Mouse (Mus musculus) CH12.LX (cell line): ENCODE data around the gene Pet100. TPM values are rescaled to one million over a fixed set of nuclear protein-coding genes. Genes with fewer than 3 reads are reported as not detected.

ENCODE experiments used
- DNase-seq: peaks from one replicate; pipeline ENCODE4 v3.0.0-alpha.2; 2013; ENCODE audit errors: extremely low read depth
- H3K27ac ChIP-seq: 2 replicates; pipeline ENCODE4 v1.5.1; 2012; ENCODE audit warnings: low read depth, mild to moderate bottlenecking, control low read depth, moderate library complexity; ENCODE audit not compliant: insufficient read depth
- H3K27me3 ChIP-seq: replicated peaks from 2 replicates; pipeline ENCODE3; 2012; ENCODE audit warnings: inconsistent platforms
- H3K36me3 ChIP-seq, 2 experiments: replicated peaks in 1 of 2; 2 replicates each; pipeline versions ENCODE3 to v1.6.1; 2012; ENCODE audit warnings: inconsistent platforms in 1 of 2, low read length in 1 of 2, mild to moderate bottlenecking in 1 of 2, mixed read lengths in 1 of 2, moderate library complexity in 1 of 2; ENCODE audit not compliant: control insufficient read depth in 1 of 2, insufficient read depth in 1 of 2
- H3K4me1 ChIP-seq, 2 experiments: 2 replicates each; pipeline ENCODE4 v1.6.1; 2012; ENCODE audit warnings: inconsistent platforms in 1 of 2, moderate library complexity in 1 of 2; ENCODE audit not compliant: insufficient read depth in 2 of 2, control insufficient read depth in 1 of 2
- H3K4me2 ChIP-seq: 2 replicates; pipeline ENCODE4 v1.6.1; 2012; ENCODE audit warnings: low read depth, mild to moderate bottlenecking, control low read depth; ENCODE audit not compliant: poor library complexity, insufficient read depth, severe bottlenecking
- H3K4me3 ChIP-seq, 3 experiments: fragments of 150-350 bp in 1 of 3; sonication (generic) in 1 of 3; replicated peaks in 1 of 3; 2 replicates each; pipeline versions ENCODE3 to v1.5.1; 2011 to 2012; ENCODE audit warnings: low read depth in 2 of 3, low read length in 2 of 3, mild to moderate bottlenecking in 2 of 3, moderate library complexity in 2 of 3, control low read depth in 1 of 3, improper control_type of control experiment in 1 of 3, inconsistent platforms in 1 of 3, mixed read lengths in 1 of 3; ENCODE audit not compliant: poor library complexity in 1 of 3
- H3K79me2 ChIP-seq: replicated peaks from 2 replicates; pipeline ENCODE4 v1.6.1; 2012; ENCODE audit warnings: mild to moderate bottlenecking, moderate library complexity; ENCODE audit not compliant: control insufficient read depth, poor library complexity, insufficient read depth, severe bottlenecking; ENCODE audit errors: extremely low read depth
- H3K9ac ChIP-seq: 2 replicates; pipeline ENCODE4 v1.6.1; 2012; ENCODE audit warnings: low read depth, mild to moderate bottlenecking, control low read depth, moderate library complexity; ENCODE audit not compliant: insufficient read depth
- H3K9me3 ChIP-seq: replicated peaks from 2 replicates; pipeline ENCODE3; 2012; ENCODE audit warnings: low read length, inconsistent platforms, mixed read lengths
- BHLHE40 ChIP-seq: IDR thresholded peaks from 2 replicates; pipeline ENCODE4 v1.6.1; 2011; ENCODE audit warnings: mild to moderate bottlenecking, low read depth, low read length, improper control_type of control experiment
- CHD1 ChIP-seq: IDR thresholded peaks from 2 replicates; pipeline ENCODE4 v1.6.1; 2012; ENCODE audit warnings: low read depth, low read length, improper control_type of control experiment, inconsistent platforms
- CHD2 ChIP-seq: IDR thresholded peaks from 2 replicates; pipeline ENCODE4 v1.6.1; 2011; ENCODE audit warnings: low read length, improper control_type of control experiment
- CTCF ChIP-seq, 2 experiments: IDR thresholded peaks in 1 of 2; conservative IDR thresholded peaks in 1 of 2; 2 replicates each; pipeline ENCODE4 v1.5.1; 2011 to 2012; ENCODE audit warnings: low read depth in 2 of 2, low read length in 2 of 2, improper control_type of control experiment in 1 of 2, inconsistent platforms in 1 of 2, mild to moderate bottlenecking in 1 of 2, moderate library complexity in 1 of 2
- E2F4 ChIP-seq: IDR thresholded peaks from 2 replicates; pipeline ENCODE4 v1.6.1; 2011; ENCODE audit warnings: low read depth, low read length, improper control_type of control experiment; ENCODE audit not compliant: insufficient replicate concordance
- ELF1 ChIP-seq: IDR thresholded peaks from 2 replicates; pipeline ENCODE4 v1.6.1; 2014; ENCODE audit warnings: low read depth, mild to moderate bottlenecking, inconsistent platforms, low read length, improper control_type of control experiment
- ETS1 ChIP-seq: conservative IDR thresholded peaks from 2 replicates; pipeline ENCODE4 v1.6.1; 2012; ENCODE audit warnings: low read depth, mild to moderate bottlenecking, inconsistent platforms, low read length, improper control_type of control experiment, moderate library complexity
- GABPA ChIP-seq: IDR thresholded peaks from 2 replicates; pipeline ENCODE4 v1.6.1; 2012; ENCODE audit warnings: low read depth, low read length, improper control_type of control experiment, inconsistent platforms; ENCODE audit not compliant: insufficient replicate concordance
- HCFC1 ChIP-seq: IDR thresholded peaks from 2 replicates; pipeline ENCODE4 v1.6.1; 2012; ENCODE audit warnings: low read depth, mild to moderate bottlenecking, inconsistent platforms, low read length, improper control_type of control experiment
- IRF4 ChIP-seq: IDR thresholded peaks from 2 replicates; pipeline ENCODE4 v1.6.1; 2014; ENCODE audit warnings: low read depth, mild to moderate bottlenecking, inconsistent platforms, low read length, improper control_type of control experiment
- JUN ChIP-seq: IDR thresholded peaks from 2 replicates; pipeline ENCODE4 v1.6.1; 2011; ENCODE audit warnings: low read depth, mild to moderate bottlenecking, low read length, improper control_type of control experiment, moderate library complexity; ENCODE audit not compliant: insufficient read depth
- JUND ChIP-seq: conservative IDR thresholded peaks from 2 replicates; pipeline ENCODE4 v1.6.1; 2011; ENCODE audit warnings: low read depth, low read length, improper control_type of control experiment
- KAT2A ChIP-seq: IDR thresholded peaks from 2 replicates; pipeline ENCODE4 v1.6.1; 2012; ENCODE audit warnings: low read length, improper control_type of control experiment, inconsistent platforms; ENCODE audit not compliant: insufficient replicate concordance
- MAX ChIP-seq: IDR thresholded peaks from 2 replicates; pipeline ENCODE4 v1.6.1; 2011; ENCODE audit warnings: low read length, improper control_type of control experiment
- MAZ ChIP-seq: IDR thresholded peaks from 2 replicates; pipeline ENCODE4 v1.6.1; 2012; ENCODE audit warnings: low read depth, mild to moderate bottlenecking, inconsistent platforms, low read length, improper control_type of control experiment, moderate library complexity
- NRF1 ChIP-seq: IDR thresholded peaks from 2 replicates; pipeline ENCODE4 v1.6.1; 2014; ENCODE audit warnings: low read depth, mild to moderate bottlenecking, inconsistent platforms, low read length, improper control_type of control experiment, moderate library complexity
- PAX5 ChIP-seq: IDR thresholded peaks from 2 replicates; pipeline ENCODE4 v1.6.1; 2012; ENCODE audit warnings: low read length, inconsistent platforms, mixed read lengths
- POLR2A ChIP-seq: IDR thresholded peaks from 2 replicates; pipeline ENCODE4 v1.6.1; 2011; ENCODE audit warnings: low read depth, mild to moderate bottlenecking, improper control_type of control experiment, low read length
- TBP ChIP-seq: conservative IDR thresholded peaks from 2 replicates; pipeline ENCODE4 v1.6.1; 2011; ENCODE audit warnings: low read depth, low read length, improper control_type of control experiment
- TCF12 ChIP-seq: IDR thresholded peaks from 2 replicates; pipeline ENCODE4 v1.6.1; 2014; ENCODE audit warnings: low read depth, mild to moderate bottlenecking, inconsistent platforms, low read length, improper control_type of control experiment
- USF1 ChIP-seq: IDR thresholded peaks from 2 replicates; pipeline ENCODE4 v1.6.1; 2014; ENCODE audit warnings: low read depth, mild to moderate bottlenecking, inconsistent platforms, low read length, improper control_type of control experiment
- USF2 ChIP-seq: conservative IDR thresholded peaks from 2 replicates; pipeline ENCODE4 v1.6.1; 2011; ENCODE audit warnings: low read depth, low read length, improper control_type of control experiment
- ZC3H11A ChIP-seq: IDR thresholded peaks from 2 replicates; pipeline ENCODE4 v1.6.1; 2012; ENCODE audit warnings: low read depth, mild to moderate bottlenecking, inconsistent platforms, low read length, improper control_type of control experiment
- ZNF384 ChIP-seq: IDR thresholded peaks from 2 replicates; pipeline ENCODE4 v1.6.1; 2012; ENCODE audit warnings: low read depth, low read length, improper control_type of control experiment, inconsistent platforms
- dilution Hi-C: fragments of 300-500 bp; cut with MboI; formaldehyde crosslinking; loops from 2 replicates; pipeline ENCODE4 v1.14.3; 2020; ENCODE audit warnings: low sequenced_read_pairs; ENCODE audit not compliant: extremely low pct_unique_long_range_greater_than_20kb, extremely low pct_ligation_motif_present
- in situ Hi-C: fragments of 300-500 bp; cut with MboI; formaldehyde crosslinking; loops from 3 replicates; pipeline ENCODE4 v1.14.3; 2019; ENCODE audit warnings: low sequenced_read_pairs, low pct_ligation_motif_present, low pct_unique_long_range_greater_than_20kb, mixed read lengths
- polyA plus RNA-seq: library from polyadenylated mRNA; unstranded; fragments of >175 nt; gene quantifications from 2 replicates; pipeline ENCODE4 v1.2.1, GENCODE M21; 2012; ENCODE audit warnings: low read depth; ENCODE audit not compliant: insufficient read length
- total RNA-seq, 2 experiments: library from RNA; depleted of rRNA; stranded (reverse); fragments of 300-350 nt in 1 of 2; fragments of >200 nt in 1 of 2; gene quantifications; 2 replicates each; pipeline ENCODE4 v1.2.3; 2012 to 2014

Pet100 gene
- total and polyA plus RNA-seq, 3 experiments = 39.0 to 70.2 (median 62.7) TPM

DNA sequence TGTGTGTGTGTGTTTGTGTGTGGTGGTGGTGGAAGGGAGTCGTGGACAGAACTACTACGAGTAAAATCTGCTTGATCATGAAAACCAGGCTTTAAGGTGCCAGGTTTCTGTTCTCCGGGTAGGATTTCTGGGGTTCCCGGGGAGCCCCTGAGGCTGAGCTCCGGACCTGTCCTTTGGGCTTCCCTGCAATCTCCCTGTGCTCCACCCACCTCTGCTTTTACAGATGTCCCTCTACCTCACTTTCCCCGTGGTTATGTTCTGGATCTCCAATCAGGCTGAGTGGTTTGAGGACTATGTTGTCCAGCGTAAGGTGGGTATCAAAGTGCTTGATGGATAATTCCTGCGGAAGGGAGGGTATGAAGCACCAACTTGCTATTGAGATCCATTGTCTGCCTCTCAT is 771 bp downstream of the Pet100 start:
- no peak overlapping the region for H3K27ac ChIP-seq
- peaks cover 6 to 27% of the 10 kb centered on the region in 2 experiments for H3K4me1 ChIP-seq
- peak overlapping the region; percentile 77 for H3K9ac ChIP-seq
- no peaks in the 10 kb centered on the region for H3K27me3 ChIP-seq
- no peaks in the 10 kb centered on the region for H3K9me3 ChIP-seq
- H3K36me3 ChIP-seq = peaks cover 24 to 61% of the 10 kb centered on the region in 2 experiments
- H3K4me2 ChIP-seq = peak overlapping the region; percentile 41
- peak overlapping the region; percentile 72 to 93 (median 90) for H3K4me3 ChIP-seq
- dilution Hi-C loops = no loop called here
- DNase-seq = no peak
- TF ChIP-seq E2F4 (no peak), CHD1 (no peak), ELF1 (no peak), POLR2A (no peak), TCF12 (no peak), BHLHE40 (no peak), MAX (no peak), TBP (no peak), ETS1 (no peak), USF2 (no peak), MAZ (no peak), IRF4 (no peak), CHD2 (no peak), JUN (no peak), GABPA (no peak), PAX5 (no peak), KAT2A (no peak)
- in situ Hi-C loops = loop anchor here (10.0 kb wide), 1 partner anchor 47 kb away; no protein-coding TSS in a partner anchor
- H3K79me2 ChIP-seq = peaks cover 25% of the 10 kb centered on the region

DNA sequence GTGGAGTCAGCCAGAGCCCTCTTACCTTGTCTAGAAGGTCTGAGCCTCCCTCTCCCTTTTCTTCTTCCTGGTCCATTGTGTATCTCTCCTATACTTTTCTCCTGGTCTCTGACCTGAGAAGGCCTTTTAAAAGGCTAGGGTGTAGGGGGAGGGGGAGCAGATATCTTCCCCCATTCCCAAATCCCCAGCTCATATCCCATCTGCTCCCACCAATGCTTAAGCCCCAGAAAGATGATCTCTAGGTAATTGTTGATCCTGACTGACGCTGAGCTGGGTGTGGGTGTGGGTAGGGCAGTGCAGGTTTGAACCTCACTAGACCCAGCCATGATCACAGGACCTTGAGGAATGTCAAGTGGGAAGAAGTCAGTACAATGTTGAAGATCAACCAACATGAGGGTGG is 4.1 kb downstream of the Pet100 start, which contains the start of gene Pcp2:
Pcp2 (minus strand) TSS at position 101 of the 400 bp plus-strand sequence.
- Histone ChIP-seq H3K9ac (no peak within 1 kb of the TSS), H3K36me3 (peaks cover 8 to 36% of the 10 kb centered on the region in 2 experiments), H3K4me3 (no peak within 1 kb of the TSS), H3K79me2 (peaks cover 7% of the 10 kb centered on the region), H3K4me2 (no peak within 1 kb of the TSS), H3K4me1 (peaks cover 6 to 24% of the 10 kb centered on the region in 2 experiments), H3K27ac (no peak within 1 kb of the TSS), H3K27me3 (peaks cover 2% of the 10 kb centered on the region), H3K9me3 (no peaks in the 10 kb centered on the region)
- TF ChIP-seq USF1 (no peak), TCF12 (no peak), ZC3H11A (no peak), MAZ (no peak), HCFC1 (no peak), USF2 (no peak), JUN (no peak), CHD1 (no peak), CTCF (conservative IDR thresholded peaks at IDR 0.05 in 1 of 2, IDR thresholded peaks at IDR 0.05 in 1 of 2; ENCODE audit: low read depth in 2 of 2, low read length in 2 of 2) (no peak), NRF1 (no peak), JUND (no peak), ZNF384 (no peak), KAT2A (no peak), BHLHE40 (no peak), CHD2 (no peak), ETS1 (no peak)
- DNase-seq = no peak
- in situ Hi-C loops (loop anchor here (5.0 to 10.0 kb wide), 2 partner anchors 47 to 51 kb away; partner anchors contain the start of gene Fcor), dilution Hi-C loops (no loop called here)
